In the genomic region with DNA sequence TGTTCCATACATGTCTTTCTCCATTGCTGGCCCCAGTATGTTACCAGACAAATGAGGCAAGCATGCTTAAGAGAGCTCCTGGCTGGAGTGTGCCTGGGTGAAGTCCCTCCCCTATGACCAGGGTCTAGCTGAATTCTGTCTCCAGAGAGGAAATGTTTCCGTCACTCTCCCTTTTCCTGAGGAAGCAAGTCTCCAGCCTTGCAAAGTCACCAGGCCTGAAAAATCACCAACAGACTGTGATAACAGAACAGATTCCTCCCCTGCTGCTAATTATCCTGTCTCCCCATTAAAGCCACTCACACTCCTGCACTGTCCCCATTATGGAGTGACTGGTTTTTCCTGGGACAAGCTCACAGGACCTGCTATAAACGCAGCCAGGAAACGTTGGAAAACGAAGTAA, we compare ENCODE assay signal across 10 mouse cellular contexts.
A peak's percentile ranks its signal among the peaks of the same experiment; 100 is the strongest.
DNase-seq lines count a peak whose midpoint lies in the region; ATAC-seq and TF ChIP-seq lines count a peak whose summit lies in the region.
"Had no signal": no experiment of that assay in that cellular context is flagged by ENCODE, and none has a peak within 500 bp of the region (broad histone marks: within the 10 kb centered on the region; RNA-seq: fewer than 3 reads in every experiment).

No protein-coding gene starts in this region.

- ATAC-seq in heart, embryonic 14.5 days (ENCODE audit: insufficient number of reproducible peaks, insufficient read depth, low FRiP score, low read depth) = peak; percentile 78
- peak; percentile 70 for ATAC-seq in kidney, embryonic 16.5 days (ENCODE audit: low FRiP score, low TSS enrichment)

- DNase-seq in gastrocnemius, adult 2 months = no peak
- no peak for DNase-seq in gastrocnemius, postnatal 36 days
- DNase-seq in lung, postnatal 25 days (ENCODE audit: low spot score) = peak; percentile 21
- no peak for DNase-seq in gastrocnemius, postnatal 14 days
- DNase-seq in right cerebral cortex, adult 18-20 months = no peak
- DNase-seq in layer of hippocampus, adult 11-12 months (ENCODE audit: low spot score) = no peak
- DNase-seq: thymus, postnatal 4 days had no signal

- no peaks in the 10 kb centered on the region for H3K9me3 ChIP-seq in heart, embryonic 14.5 days (ENCODE audit: control insufficient read depth, low read length)
- H3K9me3 ChIP-seq in kidney, embryonic 16.5 days (ENCODE audit: low read length) = no peaks in the 10 kb centered on the region

- no peak overlapping the region for H3K4me2 ChIP-seq in heart, embryonic 14.5 days (ENCODE audit: low read length)
- H3K4me2 ChIP-seq in kidney, embryonic 16.5 days (replicated peaks; ENCODE audit: low read depth, low read length) = no peak overlapping the region

- intact Hi-C loops in gastrocnemius, adult 2 months (cut with DNase I) = no loop called here
- intact Hi-C loops in gastrocnemius, postnatal 36 days (cut with DNase I) = no loop called here
- intact Hi-C loops in gastrocnemius, postnatal 14 days (cut with DNase I; ENCODE audit: low total_unique reads) = no loop called here

- no peak overlapping the region for H3K9ac ChIP-seq in heart, embryonic 14.5 days (ENCODE audit: low read length)
- H3K9ac ChIP-seq in kidney, embryonic 16.5 days (replicated peaks; ENCODE audit: low read length) = no peak overlapping the region

- no peaks in the 10 kb centered on the region for H3K27me3 ChIP-seq in heart, embryonic 14.5 days (ENCODE audit: control insufficient read depth, insufficient read depth, low read length)
- H3K27me3 ChIP-seq in kidney, embryonic 16.5 days (ENCODE audit: insufficient read depth, low read length) = no peaks in the 10 kb centered on the region

- H3K4me1 ChIP-seq in heart, embryonic 14.5 days (ENCODE audit: control insufficient read depth in 2 of 2, insufficient read depth in 2 of 2, low read length in 2 of 2) = peaks cover 0 to 4% of the 10 kb centered on the region in 2 experiments; a peak in 1 of 4 replicates
- peaks cover 5% of the 10 kb centered on the region; the same call in 1 of the 2 replicates for H3K4me1 ChIP-seq in kidney, embryonic 16.5 days (ENCODE audit: insufficient read depth, low read length)

- H3K4me3 ChIP-seq in gastrocnemius, adult 2 months = no peak overlapping the region
- H3K4me3 ChIP-seq in heart, embryonic 14.5 days (ENCODE audit: control insufficient read depth in 1 of 2, insufficient read depth in 1 of 2, low read depth in 1 of 2, low read length in 2 of 2) = no peak overlapping the region
- no peak overlapping the region for H3K4me3 ChIP-seq in kidney, embryonic 16.5 days (ENCODE audit: low read length)
- H3K4me3 ChIP-seq: erythroblast, embryonic 14.5 days had no signal

- peak overlapping the region; percentile 58; the same call in 1 of the 2 replicates for H3K27ac ChIP-seq in gastrocnemius, adult 2 months
- H3K27ac ChIP-seq in heart, embryonic 14.5 days (replicated peaks in 1 of 2; ENCODE audit: control insufficient read depth in 1 of 2, insufficient read depth in 1 of 2, low read depth in 2 of 2, low read length in 2 of 2) = peak overlapping the region; percentile 7 to 68; a peak in 2 of 4 replicates
- peak overlapping the region; percentile 68 for H3K27ac ChIP-seq in kidney, embryonic 16.5 days (ENCODE audit: low read length)

- no peak for TF ChIP-seq CTCF in gastrocnemius, adult 2 months (IDR thresholded peaks at IDR 0.05)

- H3K36me3 ChIP-seq in heart, embryonic 14.5 days (ENCODE audit: control insufficient read depth, insufficient read depth, low read length) = no peaks in the 10 kb centered on the region
- no peaks in the 10 kb centered on the region for H3K36me3 ChIP-seq in kidney, embryonic 16.5 days (ENCODE audit: insufficient read depth, low read length)

- 39% methylated on average over 4 of the region's 4 CpGs for WGBS in heart, embryonic 14.5 days
- WGBS in kidney, embryonic 16.5 days = 28% methylated on average over 4 of the region's 4 CpGs
